Mouse (Mus musculus) CH12.LX (cell line): ENCODE data around the gene Ap1g2.

Source experiments
- CHD2 ChIP-seq: IDR thresholded peaks from 2 replicates; pipeline ENCODE4 v1.6.1; 2011; ENCODE audit warnings: low read length, improper control_type of control experiment
- CTCF ChIP-seq, 2 experiments: IDR thresholded peaks in 1 of 2; conservative IDR thresholded peaks in 1 of 2; 2 replicates each; pipeline ENCODE4 v1.5.1; 2011 to 2012; ENCODE audit warnings: low read depth in 2 of 2, low read length in 2 of 2, improper control_type of control experiment in 1 of 2, inconsistent platforms in 1 of 2, mild to moderate bottlenecking in 1 of 2, moderate library complexity in 1 of 2
- E2F4 ChIP-seq: IDR thresholded peaks from 2 replicates; pipeline ENCODE4 v1.6.1; 2011; ENCODE audit warnings: low read depth, low read length, improper control_type of control experiment; ENCODE audit not compliant: insufficient replicate concordance
- EP300 ChIP-seq: IDR thresholded peaks from 2 replicates; pipeline ENCODE4 v1.6.1; 2011; ENCODE audit warnings: low read length, improper control_type of control experiment
- HCFC1 ChIP-seq: IDR thresholded peaks from 2 replicates; pipeline ENCODE4 v1.6.1; 2012; ENCODE audit warnings: low read depth, mild to moderate bottlenecking, inconsistent platforms, low read length, improper control_type of control experiment
- KAT2A ChIP-seq: IDR thresholded peaks from 2 replicates; pipeline ENCODE4 v1.6.1; 2012; ENCODE audit warnings: low read length, improper control_type of control experiment, inconsistent platforms; ENCODE audit not compliant: insufficient replicate concordance
- PAX5 ChIP-seq: IDR thresholded peaks from 2 replicates; pipeline ENCODE4 v1.6.1; 2012; ENCODE audit warnings: low read length, inconsistent platforms, mixed read lengths
- POLR2A ChIP-seq: IDR thresholded peaks from 2 replicates; pipeline ENCODE4 v1.6.1; 2011; ENCODE audit warnings: low read depth, mild to moderate bottlenecking, improper control_type of control experiment, low read length
- TBP ChIP-seq: conservative IDR thresholded peaks from 2 replicates; pipeline ENCODE4 v1.6.1; 2011; ENCODE audit warnings: low read depth, low read length, improper control_type of control experiment
- TCF12 ChIP-seq: IDR thresholded peaks from 2 replicates; pipeline ENCODE4 v1.6.1; 2014; ENCODE audit warnings: low read depth, mild to moderate bottlenecking, inconsistent platforms, low read length, improper control_type of control experiment
- USF1 ChIP-seq: IDR thresholded peaks from 2 replicates; pipeline ENCODE4 v1.6.1; 2014; ENCODE audit warnings: low read depth, mild to moderate bottlenecking, inconsistent platforms, low read length, improper control_type of control experiment
- USF2 ChIP-seq: conservative IDR thresholded peaks from 2 replicates; pipeline ENCODE4 v1.6.1; 2011; ENCODE audit warnings: low read depth, low read length, improper control_type of control experiment
- ZC3H11A ChIP-seq: IDR thresholded peaks from 2 replicates; pipeline ENCODE4 v1.6.1; 2012; ENCODE audit warnings: low read depth, mild to moderate bottlenecking, inconsistent platforms, low read length, improper control_type of control experiment
- ZKSCAN1 ChIP-seq: IDR thresholded peaks from 2 replicates; pipeline ENCODE4 v1.6.1; 2012; ENCODE audit warnings: low read depth, inconsistent platforms, low read length, improper control_type of control experiment, borderline replicate concordance

DNA sequence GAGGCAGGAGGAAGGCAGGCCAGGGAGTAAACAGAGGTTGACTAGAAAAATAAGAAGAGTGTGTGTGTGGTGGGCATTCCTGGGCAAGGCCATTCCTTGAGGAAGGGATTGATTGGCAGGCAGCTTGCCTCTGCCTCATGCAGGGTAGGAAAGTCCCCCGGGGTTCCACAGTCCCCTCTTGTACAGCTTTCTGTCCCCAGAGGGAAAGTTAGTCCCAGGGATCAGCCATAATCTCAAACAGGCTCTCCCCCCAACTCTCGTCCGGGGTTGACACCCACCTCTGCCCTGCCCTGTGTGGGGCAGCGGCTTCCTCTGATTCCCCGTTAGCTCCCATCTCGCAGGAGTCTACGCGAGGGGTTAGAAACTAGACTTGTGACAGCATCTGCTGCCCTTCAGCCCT lies 597 bp upstream of the Ap1g2 start:
- no peak for TF ChIP-seq CTCF (conservative IDR thresholded peaks at IDR 0.05 in 1 of 2, IDR thresholded peaks at IDR 0.05 in 1 of 2; ENCODE audit: low read depth in 2 of 2, low read length in 2 of 2)
- TF ChIP-seq POLR2A, result no peak
- TF ChIP-seq USF1, result no peak
- TF ChIP-seq ZKSCAN1, result no peak
- TF ChIP-seq EP300, result no peak
- no peak for TF ChIP-seq KAT2A
- no peak for TF ChIP-seq E2F4
- TF ChIP-seq USF2, result no peak
- no peak for TF ChIP-seq HCFC1
- no peak for TF ChIP-seq PAX5
- no peak for TF ChIP-seq TCF12
- TF ChIP-seq ZC3H11A, result no peak
- TF ChIP-seq CHD2, result no peak
- no peak for TF ChIP-seq TBP
